Mouse (Mus musculus): ENCODE data around the gene Ube2c. TPM values are rescaled to one million over a fixed set of nuclear protein-coding genes. Genes with fewer than 3 reads are reported as not detected.
A peak's percentile ranks its signal among the peaks of the same experiment; 100 is the strongest.

Ube2c gene
- polyA plus RNA-seq, 1 experiment = 3.0 TPM

DNA sequence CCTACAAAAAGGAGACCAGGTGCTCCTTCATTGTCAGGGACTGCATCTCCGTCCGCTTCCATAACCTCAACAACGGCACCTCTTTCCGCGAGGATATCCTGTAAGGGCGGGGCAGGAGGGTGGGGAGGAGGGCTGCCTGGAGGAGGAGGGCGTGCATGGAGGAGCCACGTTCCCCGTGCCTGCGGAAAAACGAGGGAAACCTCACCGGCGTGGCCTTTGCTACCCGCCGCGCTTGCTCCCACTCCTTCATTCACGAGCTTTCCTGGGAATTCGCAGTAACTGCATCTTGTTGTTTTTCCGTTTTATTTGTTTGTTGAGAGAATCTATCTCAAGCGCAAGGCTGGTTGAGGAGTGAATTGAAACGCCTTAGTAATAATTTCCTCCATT lies 35.6 kb downstream of the Ube2c start:
- TF ChIP-seq CTCF (IDR thresholded peaks at IDR 0.05; ENCODE audit: extremely low read depth, insufficient read depth, low read length) (no peak), POLR2A (IDR thresholded peaks at IDR 0.05; ENCODE audit: extremely low read depth, insufficient read depth, low read length) (no peak)
- H3K27ac ChIP-seq (ENCODE audit: insufficient read depth, low read length) = no peak overlapping the region
- H3K4me3 ChIP-seq (ENCODE audit: insufficient read depth, low read length) = peak overlapping the region; percentile 84
- peaks cover 3% of the 10 kb centered on the region for H3K4me1 ChIP-seq (ENCODE audit: control insufficient read depth, insufficient read depth, low read length)

GRCm38 (mm10) chr2:164806614-164807013 lies 36.9 kb downstream of the Ube2c start:
- TF ChIP-seq POLR2A (IDR thresholded peaks at IDR 0.05; ENCODE audit: extremely low read depth, insufficient read depth, low read length) = no peak
- TF ChIP-seq CTCF (IDR thresholded peaks at IDR 0.05; ENCODE audit: extremely low read depth, insufficient read depth, low read length) = no peak
- H3K4me3 ChIP-seq (ENCODE audit: insufficient read depth, low read length) = no peak overlapping the region
- H3K4me1 ChIP-seq (ENCODE audit: control insufficient read depth, insufficient read depth, low read length) = peaks cover 3% of the 10 kb centered on the region

DNA sequence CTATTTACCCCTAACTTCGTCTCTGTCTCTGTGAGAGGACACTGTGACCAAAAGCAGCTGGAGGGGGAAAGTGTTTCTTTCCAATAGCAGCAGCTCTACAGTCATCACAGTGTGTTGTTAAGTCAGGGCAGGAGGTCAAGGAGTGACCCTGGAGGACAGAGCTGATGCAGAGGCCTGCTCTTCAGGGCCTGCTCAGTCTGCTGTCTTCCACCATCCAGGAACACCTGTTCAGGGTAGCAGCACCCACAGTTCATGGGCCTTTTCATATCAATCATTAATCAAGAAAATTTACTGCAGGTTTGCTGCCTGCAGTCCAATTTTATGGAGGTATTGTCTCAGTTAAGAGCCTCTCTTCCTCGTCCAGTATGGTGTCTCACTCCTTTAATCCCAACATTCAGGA lies 43.9 kb downstream of the Ube2c start:
- Histone ChIP-seq H3K4me3 (ENCODE audit: insufficient read depth, low read length) (no peak overlapping the region), H3K4me1 (ENCODE audit: control insufficient read depth, insufficient read depth, low read length) (no peaks in the 10 kb centered on the region), H3K27ac (ENCODE audit: insufficient read depth, low read length) (no peak overlapping the region)
- TF ChIP-seq POLR2A (IDR thresholded peaks at IDR 0.05; ENCODE audit: extremely low read depth, insufficient read depth, low read length) = no peak
- TF ChIP-seq CTCF (IDR thresholded peaks at IDR 0.05; ENCODE audit: extremely low read depth, insufficient read depth, low read length) = no peak

More at GRCm38 (mm10) chr2:164806614-164807013, 36.9 kb downstream of the Ube2c start:
- H3K27ac ChIP-seq (ENCODE audit: insufficient read depth, low read length) = no peak overlapping the region

- no peak overlapping the region for H3K4me3 ChIP-seq (ENCODE audit: insufficient read depth, low read length)
- no peak overlapping the region for H3K27ac ChIP-seq (ENCODE audit: insufficient read depth, low read length)
- no peaks in the 10 kb centered on the region for H3K4me1 ChIP-seq (ENCODE audit: control insufficient read depth, insufficient read depth, low read length)
- TF ChIP-seq POLR2A (IDR thresholded peaks at IDR 0.05; ENCODE audit: extremely low read depth, insufficient read depth, low read length) (no peak), CTCF (IDR thresholded peaks at IDR 0.05; ENCODE audit: extremely low read depth, insufficient read depth, low read length) (no peak)
Measured at GRCm38 (mm10) chr2:164815348-164815747, 45.6 kb downstream of the Ube2c start.

- Histone ChIP-seq H3K4me1 (ENCODE audit: control insufficient read depth, insufficient read depth, low read length) (no peaks in the 10 kb centered on the region), H3K27ac (ENCODE audit: insufficient read depth, low read length) (no peak overlapping the region), H3K4me3 (ENCODE audit: insufficient read depth, low read length) (no peak overlapping the region)
- no peak for TF ChIP-seq CTCF (IDR thresholded peaks at IDR 0.05; ENCODE audit: extremely low read depth, insufficient read depth, low read length)
- TF ChIP-seq POLR2A (IDR thresholded peaks at IDR 0.05; ENCODE audit: extremely low read depth, insufficient read depth, low read length) = no peak
Measured at GRCm38 (mm10) chr2:164815821-164816220, 46.1 kb downstream of the Ube2c start.

- Histone ChIP-seq H3K27ac (ENCODE audit: insufficient read depth, low read length) (no peak overlapping the region), H3K4me3 (ENCODE audit: insufficient read depth, low read length) (no peak overlapping the region), H3K4me1 (ENCODE audit: control insufficient read depth, insufficient read depth, low read length) (no peaks in the 10 kb centered on the region)
- TF ChIP-seq POLR2A (IDR thresholded peaks at IDR 0.05; ENCODE audit: extremely low read depth, insufficient read depth, low read length) = no peak
- TF ChIP-seq CTCF (IDR thresholded peaks at IDR 0.05; ENCODE audit: extremely low read depth, insufficient read depth, low read length) = no peak
Measured at GRCm38 (mm10) chr2:164817206-164817605, 47.5 kb downstream of the Ube2c start.

DNA sequence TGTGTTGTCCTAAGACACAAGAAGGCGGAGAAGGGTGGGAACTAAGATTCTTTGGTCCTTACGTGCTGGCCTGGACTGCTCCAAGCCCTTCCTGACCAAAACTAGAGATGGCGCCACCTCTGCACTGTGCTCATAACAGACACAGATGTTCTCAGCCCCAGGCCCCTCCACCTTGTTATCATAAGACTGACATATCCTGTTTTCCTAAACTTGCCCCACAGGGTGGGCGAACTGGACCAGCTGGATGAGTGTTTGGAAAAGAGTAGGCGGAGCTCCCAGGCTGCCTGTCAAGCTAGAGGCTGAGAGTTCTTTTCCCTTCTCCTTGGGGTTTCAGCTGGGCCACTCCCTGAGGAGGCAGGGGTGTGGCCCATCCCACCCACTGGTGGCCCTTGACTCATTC lies 48.0 kb downstream of the Ube2c start:
- TF ChIP-seq POLR2A (IDR thresholded peaks at IDR 0.05; ENCODE audit: extremely low read depth, insufficient read depth, low read length) = no peak
- TF ChIP-seq CTCF (IDR thresholded peaks at IDR 0.05; ENCODE audit: extremely low read depth, insufficient read depth, low read length) = no peak
- H3K4me1 ChIP-seq (ENCODE audit: control insufficient read depth, insufficient read depth, low read length) = no peaks in the 10 kb centered on the region
- H3K4me3 ChIP-seq (ENCODE audit: insufficient read depth, low read length) = no peak overlapping the region
- H3K27ac ChIP-seq (ENCODE audit: insufficient read depth, low read length) = no peak overlapping the region

DNA sequence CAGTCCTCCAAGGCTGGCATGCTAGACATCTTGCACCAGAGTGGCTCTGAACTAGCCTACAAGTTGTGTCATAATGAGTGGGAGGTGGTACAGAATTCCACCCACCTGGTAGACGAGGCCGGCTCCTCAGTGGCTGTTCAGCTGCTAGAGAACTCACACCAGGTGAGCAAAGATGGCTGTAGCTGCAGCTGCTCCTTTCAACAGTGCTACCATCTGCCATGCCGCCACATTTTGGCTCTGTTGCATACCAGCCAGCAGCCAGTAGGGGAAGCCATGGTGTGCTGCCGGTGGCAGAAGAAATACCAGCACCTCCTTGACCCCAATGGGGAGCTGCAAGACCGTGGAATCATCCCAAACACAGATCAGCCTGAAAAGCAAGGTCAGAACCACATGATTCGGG lies 51.4 kb downstream of the Ube2c start:
- H3K4me1 ChIP-seq (ENCODE audit: control insufficient read depth, insufficient read depth, low read length) = peaks cover 1% of the 10 kb centered on the region; the same call in 1 of the 2 replicates
- no peak overlapping the region for H3K27ac ChIP-seq (ENCODE audit: insufficient read depth, low read length)
- TF ChIP-seq CTCF (IDR thresholded peaks at IDR 0.05; ENCODE audit: extremely low read depth, insufficient read depth, low read length) = no peak
- no peak overlapping the region for H3K4me3 ChIP-seq (ENCODE audit: insufficient read depth, low read length)

- Histone ChIP-seq H3K4me1 (ENCODE audit: control insufficient read depth, insufficient read depth, low read length) (peaks cover 2% of the 10 kb centered on the region; the same call in 1 of the 2 replicates), H3K4me3 (ENCODE audit: insufficient read depth, low read length) (peak within 1 kb of the TSS; percentile 54), H3K27ac (ENCODE audit: insufficient read depth, low read length) (peak within 1 kb of the TSS; percentile 51)
- TF ChIP-seq CTCF (IDR thresholded peaks at IDR 0.05; ENCODE audit: extremely low read depth, insufficient read depth, low read length) (no peak), POLR2A (IDR thresholded peaks at IDR 0.05; ENCODE audit: extremely low read depth, insufficient read depth, low read length) (peak; percentile 94)
Measured at GRCm38 (mm10) chr2:164822636-164823165, 53.0 kb downstream of the Ube2c start, which contains the start of gene Zswim1. Gene Zswim1 (plus strand): TSS chr2:164822686.

DNA sequence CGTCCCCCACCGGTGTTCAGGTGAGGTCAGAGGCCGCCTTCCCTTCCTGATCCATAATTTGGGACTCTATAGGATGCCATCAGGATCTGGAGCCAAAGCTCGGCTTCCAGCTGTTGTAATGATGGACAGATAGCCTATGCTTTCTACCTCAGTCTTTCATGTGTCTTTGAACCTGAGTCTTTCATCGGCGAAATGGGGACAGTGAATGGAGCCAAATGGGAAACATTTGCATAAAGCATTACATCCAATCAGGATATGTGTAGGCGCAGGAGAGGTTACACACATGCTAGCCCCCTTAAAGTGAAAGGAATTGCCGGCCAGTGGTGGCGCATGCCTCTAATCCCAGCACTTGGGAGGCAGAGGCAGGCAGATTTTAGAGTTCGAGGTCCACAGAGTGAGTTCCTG lies 53.5 kb downstream of the Ube2c start:
- H3K4me1 ChIP-seq (ENCODE audit: control insufficient read depth, insufficient read depth, low read length) = peaks cover 2% of the 10 kb centered on the region; the same call in 1 of the 2 replicates
- peak overlapping the region; percentile 54 for H3K4me3 ChIP-seq (ENCODE audit: insufficient read depth, low read length)
- H3K27ac ChIP-seq (ENCODE audit: insufficient read depth, low read length) = peak overlapping the region; percentile 51
- TF ChIP-seq POLR2A (IDR thresholded peaks at IDR 0.05; ENCODE audit: extremely low read depth, insufficient read depth, low read length) (no peak), CTCF (IDR thresholded peaks at IDR 0.05; ENCODE audit: extremely low read depth, insufficient read depth, low read length) (no peak)
